Mouse (Mus musculus): ENCODE results near the gene Srsf9. TPM values are rescaled to one million over a fixed set of nuclear protein-coding genes. Genes with fewer than 3 reads are reported as not detected.

Srsf9 gene
- polyA plus RNA-seq, 1 experiment from 2014 or later = 291 TPM

DNA sequence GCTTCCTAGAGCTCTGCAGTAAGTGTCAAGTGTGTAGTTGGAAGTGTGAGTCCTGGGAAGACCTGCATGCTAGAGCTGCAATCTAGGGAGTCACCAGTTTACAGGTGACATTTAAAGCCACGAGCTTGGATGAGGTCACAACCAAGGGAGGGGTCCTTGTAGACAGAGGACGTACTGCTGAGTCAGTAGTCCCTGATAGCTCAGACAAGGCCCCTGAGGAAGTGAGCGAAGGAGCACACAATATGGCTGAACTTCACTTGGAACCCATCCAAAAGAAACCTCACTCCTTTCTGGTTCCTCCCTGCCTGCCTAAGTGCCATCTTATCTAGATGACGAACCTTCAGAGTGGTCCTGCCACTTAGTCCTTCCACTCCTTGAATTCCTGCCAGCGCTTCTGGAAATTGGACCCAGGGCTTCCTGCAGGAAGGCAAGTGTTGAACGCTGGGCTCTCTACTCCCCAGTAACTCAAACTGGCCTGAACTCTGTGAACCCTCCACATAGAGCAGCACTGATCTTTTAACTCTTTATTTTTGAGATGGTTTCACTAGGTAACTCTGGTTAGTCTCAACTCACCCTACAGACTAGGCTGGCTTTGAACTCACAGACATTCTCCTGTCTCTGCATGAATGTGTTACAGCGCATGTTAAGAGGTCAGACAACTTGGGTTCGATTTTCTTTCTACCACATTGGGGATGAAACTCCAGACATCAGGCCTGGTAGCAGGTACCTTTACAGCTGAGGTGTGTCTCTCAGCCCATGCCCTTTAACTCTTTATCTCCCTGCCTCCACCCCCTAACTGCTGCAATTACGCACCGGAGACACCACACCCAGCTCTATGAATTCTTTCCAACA lies 13.9 kb upstream of the Srsf9 start:
- H3K27me3 ChIP-seq (ENCODE audit: insufficient read depth, low read length) = no peaks in the 10 kb centered on the region
- TF ChIP-seq CTCF (IDR thresholded peaks at IDR 0.05; ENCODE audit: low read depth) = no peak
- no peak overlapping the region for H3K9ac ChIP-seq
- no peaks in the 10 kb centered on the region for H3K36me3 ChIP-seq (ENCODE audit: insufficient read depth)
- no peak overlapping the region for H3K4me3 ChIP-seq (ENCODE audit: low read depth, low read length)
- H3K4me1 ChIP-seq (ENCODE audit: insufficient read depth) = peaks cover 19% of the 10 kb centered on the region
- no peaks in the 10 kb centered on the region for H3K9me3 ChIP-seq (ENCODE audit: low read depth, low read length)
- DNase-seq (peak; percentile 71), ATAC-seq (ENCODE audit: insufficient read depth) (0 out of 2 replicates have a peak, but pooled peaks have one; percentile 45)
- WGBS = 47% methylated on average over 10 of the region's 10 CpGs
- 0 out of 2 replicates have a peak overlapping the region, but pooled peaks have one; percentile 6 for H3K27ac ChIP-seq (ENCODE audit: low read depth)
- H3K4me2 ChIP-seq = no peak overlapping the region; the same call in 1 of the 2 replicates

DNA sequence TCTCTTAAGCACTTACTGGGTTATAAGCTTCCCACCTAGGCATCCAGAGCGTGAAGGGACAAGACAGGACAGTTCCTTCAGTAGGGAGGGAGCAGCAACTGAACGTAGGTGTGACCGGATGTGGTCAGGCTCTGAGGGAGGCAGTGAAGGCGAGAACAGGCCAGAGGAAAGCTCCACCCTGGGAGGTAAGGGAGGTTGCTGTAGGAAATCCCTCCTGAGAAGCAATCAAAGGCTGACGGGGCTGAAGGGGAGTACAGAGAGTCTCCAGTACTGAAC lies 13.4 kb upstream of the Srsf9 start:
- WGBS = 47% methylated on average over 5 of the region's 5 CpGs

DNA sequence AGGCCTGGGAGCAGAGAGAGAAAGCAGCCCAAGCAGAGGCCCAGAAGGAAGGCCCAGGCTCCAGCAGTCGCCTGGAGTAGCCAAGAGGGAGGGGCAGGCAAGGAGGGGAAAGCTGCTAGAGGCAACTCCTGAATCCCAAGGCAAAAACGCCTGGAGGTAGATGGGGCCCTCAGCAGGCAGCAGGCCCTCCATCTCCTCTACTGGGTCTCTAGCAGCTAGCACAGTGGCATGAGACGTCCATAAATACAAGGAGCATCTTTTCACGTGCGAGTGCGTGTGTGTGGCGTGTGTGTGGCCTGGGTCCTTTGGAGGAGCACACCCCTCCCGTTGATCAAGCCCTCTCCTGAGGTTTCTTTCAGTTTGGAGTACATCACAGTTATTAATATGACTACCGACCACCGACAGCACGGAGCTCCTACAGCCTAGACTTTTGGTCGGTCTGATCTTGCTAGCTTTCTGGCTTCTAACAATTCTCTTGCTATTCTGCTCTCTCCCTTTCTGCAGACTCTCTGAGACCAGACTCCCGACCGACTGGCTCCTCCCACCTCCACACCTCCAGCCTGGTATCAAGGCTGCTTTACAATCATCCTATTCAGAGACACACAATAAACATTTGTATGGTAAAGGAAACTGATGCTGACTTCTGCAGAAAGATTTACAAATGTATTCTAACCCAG lies 9.9 kb upstream of the Srsf9 start:
- 10% methylated on average over 14 of the region's 14 CpGs for whole genome bisulfite sequencing
- peak overlapping the region; percentile 30 for H3K9ac ChIP-seq
- peak overlapping the region; percentile 10; the same call in 1 of the 2 replicates for H3K4me2 ChIP-seq
- H3K4me1 ChIP-seq (ENCODE audit: insufficient read depth) = peaks cover 19% of the 10 kb centered on the region
- no peak overlapping the region for H3K4me3 ChIP-seq (ENCODE audit: low read depth, low read length)
- H3K9me3 ChIP-seq (ENCODE audit: low read depth, low read length) = no peaks in the 10 kb centered on the region
- ATAC-seq (ENCODE audit: insufficient read depth) (no peak), DNase-seq (no peak)
- H3K36me3 ChIP-seq (ENCODE audit: insufficient read depth) = no peaks in the 10 kb centered on the region
- H3K27me3 ChIP-seq (ENCODE audit: insufficient read depth, low read length) = no peaks in the 10 kb centered on the region
- no peak for TF ChIP-seq CTCF (IDR thresholded peaks at IDR 0.05; ENCODE audit: low read depth)
- peak overlapping the region; percentile 44; the same call in 1 of the 2 replicates for H3K27ac ChIP-seq (ENCODE audit: low read depth)

More for the DNA sequence above, 13.4 kb upstream of the Srsf9 start:
- TF ChIP-seq CTCF (IDR thresholded peaks at IDR 0.05; ENCODE audit: low read depth) = no peak
- DNase-seq (no peak), ATAC-seq (ENCODE audit: insufficient read depth) (no peak)
- Histone ChIP-seq H3K27me3 (ENCODE audit: insufficient read depth, low read length) (no peaks in the 10 kb centered on the region), H3K36me3 (ENCODE audit: insufficient read depth) (no peaks in the 10 kb centered on the region), H3K9ac (no peak overlapping the region), H3K4me3 (ENCODE audit: low read depth, low read length) (no peak overlapping the region), H3K27ac (ENCODE audit: low read depth) (0 out of 2 replicates have a peak overlapping the region, but pooled peaks have one; percentile 6), H3K9me3 (ENCODE audit: low read depth, low read length) (no peaks in the 10 kb centered on the region), H3K4me1 (ENCODE audit: insufficient read depth) (peaks cover 19% of the 10 kb centered on the region), H3K4me2 (no peak overlapping the region)

DNA sequence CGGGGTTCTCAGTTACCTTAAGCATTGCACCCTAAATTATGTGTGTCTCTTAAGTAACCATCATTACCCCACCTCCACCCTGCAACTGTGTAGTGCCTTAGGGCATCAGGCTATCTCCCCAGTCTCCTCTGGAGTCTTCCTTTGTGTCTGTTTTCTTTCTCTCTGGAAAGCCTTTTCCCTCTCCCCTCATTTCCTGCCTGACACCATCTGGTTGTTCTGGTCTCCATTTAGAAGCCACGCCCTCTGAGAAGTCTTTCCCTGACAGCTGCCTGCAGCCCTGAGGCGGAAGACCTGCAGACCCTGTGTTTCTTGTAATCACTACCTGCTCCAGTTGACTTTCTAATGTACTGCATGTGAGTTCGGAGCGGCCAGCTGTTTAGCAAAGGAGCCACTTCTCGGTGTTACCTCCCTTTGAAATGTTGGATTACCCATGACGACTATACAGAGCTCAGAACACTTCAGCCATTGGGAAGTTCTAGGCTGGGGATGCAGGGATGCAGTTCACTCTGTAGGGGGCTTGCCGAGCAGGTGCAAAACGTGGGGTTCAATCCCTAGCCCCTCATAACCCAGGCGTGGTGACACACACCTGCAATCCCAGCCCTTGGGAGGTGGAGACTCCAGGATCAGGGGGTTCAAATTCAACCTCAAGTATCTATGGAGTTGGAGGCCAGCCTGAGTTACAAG lies 9.2 kb upstream of the Srsf9 start:
- H3K4me2 ChIP-seq = peak overlapping the region; percentile 10
- H3K9ac ChIP-seq = no peak overlapping the region
- peak; percentile 70 for DNase-seq
- no peak for TF ChIP-seq CTCF (IDR thresholded peaks at IDR 0.05; ENCODE audit: low read depth)
- peak overlapping the region; percentile 44; the same call in 1 of the 2 replicates for H3K27ac ChIP-seq (ENCODE audit: low read depth)
- H3K27me3 ChIP-seq (ENCODE audit: insufficient read depth, low read length) = no peaks in the 10 kb centered on the region
- H3K4me3 ChIP-seq (ENCODE audit: low read depth, low read length) = no peak overlapping the region
- peaks cover 16% of the 10 kb centered on the region for H3K4me1 ChIP-seq (ENCODE audit: insufficient read depth)
- H3K9me3 ChIP-seq (ENCODE audit: low read depth, low read length) = no peaks in the 10 kb centered on the region
- WGBS = 8% methylated on average over 10 of the region's 10 CpGs
- H3K36me3 ChIP-seq (ENCODE audit: insufficient read depth) = no peaks in the 10 kb centered on the region
- ATAC-seq (ENCODE audit: insufficient read depth) = no peak

DNA sequence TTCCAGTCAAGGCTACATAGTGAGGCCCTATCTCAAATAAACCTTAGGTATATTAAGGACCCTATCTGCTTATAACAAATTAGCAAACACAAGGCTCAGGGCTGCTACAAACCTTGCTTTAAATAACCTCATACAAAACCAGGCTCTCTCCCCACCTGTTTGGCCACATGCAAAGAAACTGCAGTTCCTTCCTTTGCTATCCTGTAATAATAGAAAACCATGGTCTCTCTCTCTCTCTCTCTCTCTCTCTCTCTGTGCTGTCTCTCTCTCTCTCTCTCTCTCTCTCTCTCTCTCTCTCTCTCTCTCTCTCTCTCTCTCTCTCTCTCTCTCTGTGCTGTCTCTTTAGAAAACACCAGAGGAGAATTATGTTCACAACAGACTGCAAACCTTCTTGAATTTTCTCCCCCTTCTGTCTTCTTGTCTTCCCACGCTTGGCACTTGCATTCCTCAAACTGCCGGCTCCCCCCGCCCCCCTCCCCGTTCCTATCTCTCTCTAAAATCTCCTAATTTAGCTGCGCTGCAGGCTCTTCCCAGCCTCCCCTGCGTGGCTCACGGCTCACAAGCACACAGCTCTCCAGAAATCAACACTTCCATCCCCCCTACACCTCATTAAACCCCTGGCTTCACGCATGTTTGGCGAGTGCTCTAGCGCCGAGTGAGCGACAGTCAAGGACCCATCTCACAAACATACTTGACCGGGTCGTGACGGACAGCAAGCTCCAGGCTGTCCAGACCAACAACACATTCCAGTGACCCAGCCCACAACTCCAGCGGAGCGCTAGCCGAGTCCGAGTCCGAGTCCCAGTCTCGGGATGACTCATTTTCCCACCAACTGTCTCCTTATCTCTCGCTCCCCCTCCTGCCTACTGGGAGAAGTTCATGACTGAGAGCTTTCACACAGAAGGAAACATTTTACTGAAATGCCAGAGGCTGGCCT lies 7.7 kb upstream of the Srsf9 start:
- Histone ChIP-seq H3K27me3 (ENCODE audit: insufficient read depth, low read length) (no peaks in the 10 kb centered on the region), H3K9ac (peak overlapping the region; percentile 52), H3K9me3 (ENCODE audit: low read depth, low read length) (no peaks in the 10 kb centered on the region), H3K27ac (ENCODE audit: low read depth) (peak overlapping the region; percentile 83), H3K36me3 (ENCODE audit: insufficient read depth) (no peaks in the 10 kb centered on the region), H3K4me1 (ENCODE audit: insufficient read depth) (peaks cover 13% of the 10 kb centered on the region), H3K4me2 (peak overlapping the region; percentile 79), H3K4me3 (ENCODE audit: low read depth, low read length) (peak overlapping the region; percentile 36)
- ATAC-seq (ENCODE audit: insufficient read depth) = peak; percentile 95
- TF ChIP-seq CTCF (IDR thresholded peaks at IDR 0.05; ENCODE audit: low read depth) = peak; percentile 70
- WGBS = under 1% methylated on average over 22 of the region's 22 CpGs
- peak; percentile 93 for DNase-seq

DNA sequence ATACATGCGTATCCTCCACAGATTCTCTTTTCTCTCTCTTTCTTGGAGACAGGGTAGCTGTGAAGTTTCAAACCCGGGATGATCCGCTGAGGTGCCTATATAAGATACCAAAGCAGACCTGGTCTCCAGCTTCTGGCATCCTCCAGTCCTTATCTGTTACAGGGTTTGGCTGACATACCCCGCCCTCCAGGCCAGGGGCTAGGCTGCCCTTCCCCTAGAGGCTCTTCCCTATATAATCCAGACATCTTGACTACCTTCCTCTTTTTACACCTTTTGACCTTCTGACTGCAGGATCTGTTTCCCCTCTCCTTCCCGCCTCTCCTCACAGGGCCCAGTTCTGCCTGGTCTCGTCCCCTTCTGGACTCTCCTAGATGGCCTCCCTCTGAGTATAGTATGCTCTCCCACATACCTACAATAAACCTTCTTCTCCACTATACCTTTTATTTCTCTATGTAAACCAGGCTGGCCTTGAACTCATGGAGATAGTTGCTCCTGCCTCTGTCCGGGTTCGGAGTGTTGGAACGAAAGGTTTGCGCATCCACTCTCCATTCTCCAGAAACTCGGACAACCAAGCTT lies 633 bp upstream of the Srsf9 start:
- Histone ChIP-seq H3K9me3 (ENCODE audit: low read depth, low read length) (no peaks in the 10 kb centered on the region), H3K4me1 (ENCODE audit: insufficient read depth) (peaks cover 5% of the 10 kb centered on the region; the same call in 1 of the 2 replicates), H3K4me3 (ENCODE audit: low read depth, low read length) (peak overlapping the region; percentile 95), H3K4me2 (peak overlapping the region; percentile 89), H3K27ac (ENCODE audit: low read depth) (peak overlapping the region; percentile 86), H3K9ac (peak overlapping the region; percentile 94), H3K27me3 (ENCODE audit: insufficient read depth, low read length) (no peaks in the 10 kb centered on the region), H3K36me3 (ENCODE audit: insufficient read depth) (peaks cover 20% of the 10 kb centered on the region)
- ATAC-seq (ENCODE audit: insufficient read depth) = peak; percentile 55
- no peak for TF ChIP-seq CTCF (IDR thresholded peaks at IDR 0.05; ENCODE audit: low read depth)
- 19% methylated on average over 11 of the region's 11 CpGs for WGBS
- DNase-seq = no peak

Data from lung, embryonic 14.5 days (tissue).